Mouse (Mus musculus) ES-Bruce4 (cell line): ENCODE measurements around the gene Wnk2. TPM values are rescaled to one million over a fixed set of nuclear protein-coding genes. Genes with fewer than 3 reads are reported as not detected.

ENCODE experiments used
- H3K27ac ChIP-seq: 2 replicates; pipeline ENCODE4 v1.5.1; 2012; ENCODE audit warnings: low read length, inconsistent platforms; ENCODE audit not compliant: insufficient read depth
- H3K27me3 ChIP-seq: 2 replicates; pipeline ENCODE4 v1.6.1; 2012; ENCODE audit warnings: mild to moderate bottlenecking, low read length, inconsistent platforms; ENCODE audit not compliant: control insufficient read depth, poor library complexity, insufficient read depth, severe bottlenecking
- H3K36me3 ChIP-seq: 2 replicates; pipeline ENCODE4 v1.6.1; 2012; ENCODE audit warnings: inconsistent platforms, mild to moderate bottlenecking, low read length, moderate library complexity; ENCODE audit not compliant: control insufficient read depth, poor library complexity, insufficient read depth, severe bottlenecking
- H3K4me1 ChIP-seq: one replicate; pipeline ENCODE4 v1.8.1; 2011; ENCODE audit warnings: low read length; ENCODE audit not compliant: control insufficient read depth, insufficient read depth
- H3K4me3 ChIP-seq: 2 replicates; pipeline ENCODE4 v1.5.1; 2011; ENCODE audit warnings: low read depth, mild to moderate bottlenecking, low read length
- H3K9ac ChIP-seq: 2 replicates; pipeline ENCODE4 v1.6.1; 2012; ENCODE audit warnings: low read depth, mild to moderate bottlenecking, inconsistent platforms; ENCODE audit not compliant: poor library complexity, severe bottlenecking
- H3K9me3 ChIP-seq: replicated peaks from 2 replicates; pipeline ENCODE4 v1.6.1; 2012; ENCODE audit warnings: mild to moderate bottlenecking, low read length, inconsistent platforms; ENCODE audit not compliant: control insufficient read depth, poor library complexity, insufficient read depth, severe bottlenecking
- CTCF ChIP-seq: IDR thresholded peaks from one replicate; pipeline ENCODE4 v1.8.1; 2011; ENCODE audit warnings: low read depth, low read length
- EP300 ChIP-seq: IDR thresholded peaks from 2 replicates; pipeline ENCODE4 v1.6.1; 2011; ENCODE audit warnings: low read depth, low read length; ENCODE audit not compliant: insufficient read depth
- POLR2A ChIP-seq: IDR thresholded peaks from one replicate; pipeline ENCODE4 v1.8.1; 2011; ENCODE audit warnings: low read length; ENCODE audit not compliant: insufficient read depth
- polyA plus RNA-seq: library from polyadenylated mRNA; stranded (reverse); fragments of >200 nt; gene quantifications from 2 replicates; pipeline ENCODE4 v1.2.4, GENCODE M21; 2011; ENCODE audit warnings: low read depth; ENCODE audit not compliant: missing spikeins, insufficient read depth, insufficient read length

Gene Wnk2
- polyA plus RNA-seq, 1 experiment: 7.9 TPM

DNA sequence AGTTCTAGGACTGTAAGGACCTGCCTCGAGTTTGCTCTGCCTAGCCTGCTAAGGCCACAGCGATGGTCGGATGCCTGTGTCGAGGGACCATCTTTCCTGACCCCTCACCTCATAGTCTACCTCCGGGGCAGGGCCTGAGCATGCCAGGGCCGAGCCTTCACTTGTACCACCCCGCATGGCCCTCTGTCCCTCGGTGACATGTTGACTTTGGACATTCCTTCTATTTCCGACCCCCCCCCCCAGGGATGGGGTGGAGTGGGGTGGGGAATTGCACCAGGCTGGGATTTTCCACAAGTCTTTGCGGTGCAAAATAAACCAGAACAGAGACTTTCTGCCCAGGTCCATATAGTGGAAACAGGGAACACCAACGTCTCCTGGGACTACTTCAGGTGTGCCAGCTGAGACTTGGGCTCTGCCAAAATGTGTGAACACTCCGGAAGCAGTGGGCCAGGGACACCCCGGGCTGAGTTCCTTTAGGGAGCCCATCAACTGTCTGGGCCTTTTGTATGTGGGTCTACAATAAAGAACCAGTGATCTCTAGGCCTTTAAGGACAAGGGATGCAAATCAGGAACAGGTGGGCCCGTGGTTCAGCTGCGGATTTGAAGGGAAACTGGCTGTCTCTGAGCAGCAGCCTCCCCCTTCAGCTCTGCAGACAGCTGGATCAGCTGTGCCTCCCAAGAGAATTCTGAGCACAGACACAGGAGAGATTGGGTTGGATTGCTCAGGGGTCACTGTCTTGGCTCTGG lies 40.6 kb upstream of the Wnk2 start:
- H3K36me3 ChIP-seq: no peaks in the 10 kb centered on the region
- peaks cover 2% of the 10 kb centered on the region for H3K4me1 ChIP-seq
- H3K9me3 ChIP-seq: no peaks in the 10 kb centered on the region
- no peak overlapping the region for H3K27ac ChIP-seq
- H3K27me3 ChIP-seq: no peaks in the 10 kb centered on the region
- H3K9ac ChIP-seq: peak overlapping the region; percentile 86
- H3K4me3 ChIP-seq: peak overlapping the region; percentile 68
- 0 out of 2 replicates have a peak, but pooled peaks have one; percentile 8 for TF ChIP-seq EP300
- TF ChIP-seq POLR2A: no peak

DNA sequence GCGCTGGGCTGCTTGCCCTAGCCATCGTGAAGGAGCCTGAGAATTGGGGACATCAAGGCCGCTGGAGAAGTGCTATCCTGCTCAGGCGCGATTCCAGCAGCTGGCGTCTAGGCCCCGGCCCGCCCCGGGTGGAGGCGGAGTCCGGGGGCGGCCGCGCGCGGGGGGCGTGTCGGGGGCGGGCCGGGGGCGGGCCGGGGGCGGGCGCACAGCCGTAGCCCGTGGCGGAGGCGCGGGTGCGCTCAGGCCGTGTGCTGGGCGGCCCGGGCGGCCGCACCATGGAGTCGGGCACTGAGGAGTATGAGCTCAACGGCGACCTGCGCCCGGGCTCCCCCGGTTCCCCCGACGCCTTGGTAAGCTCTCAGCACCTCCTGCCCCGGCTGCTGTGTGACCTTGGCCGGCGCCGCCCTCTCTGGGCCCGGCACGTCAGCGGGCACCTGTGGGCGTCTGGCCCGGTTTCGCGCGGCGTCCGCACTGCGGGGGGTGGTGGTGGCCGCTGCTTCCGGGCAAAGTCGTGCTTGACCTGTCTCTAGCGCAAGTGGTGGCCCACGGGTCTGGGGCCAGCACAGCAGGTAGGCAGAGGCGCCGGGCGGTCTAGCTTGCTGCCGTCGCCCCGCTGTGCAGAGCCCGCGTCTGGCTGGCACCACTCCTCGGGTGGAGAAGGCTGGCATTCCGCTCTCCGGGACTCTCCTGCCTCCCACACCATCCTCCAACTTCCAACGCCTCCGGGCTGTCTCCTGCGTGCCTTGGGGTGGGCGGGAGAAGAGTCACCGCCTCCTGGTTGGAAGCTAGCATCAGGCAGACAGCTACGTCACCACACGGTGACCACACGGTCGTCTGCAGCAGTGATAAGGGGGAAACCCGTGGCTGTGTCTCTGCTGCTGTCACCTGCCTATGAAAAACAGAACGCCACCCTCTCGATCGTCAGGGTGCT lies 39.7 kb upstream of the Wnk2 start, which contains the start of gene Ninj1:
TSS of gene Ninj1 (plus strand) at position 198 of the 931 bp plus-strand sequence.
- peaks cover 4% of the 10 kb centered on the region for H3K4me1 ChIP-seq
- no peaks in the 10 kb centered on the region for H3K9me3 ChIP-seq
- H3K27me3 ChIP-seq: no peaks in the 10 kb centered on the region
- peak within 1 kb of the TSS; percentile 68 for H3K4me3 ChIP-seq
- H3K9ac ChIP-seq: peak within 1 kb of the TSS; percentile 86
- no peak within 1 kb of the TSS for H3K27ac ChIP-seq
- TF ChIP-seq POLR2A: peak; percentile 55
- TF ChIP-seq EP300: no peak
- H3K36me3 ChIP-seq: no peaks in the 10 kb centered on the region

DNA sequence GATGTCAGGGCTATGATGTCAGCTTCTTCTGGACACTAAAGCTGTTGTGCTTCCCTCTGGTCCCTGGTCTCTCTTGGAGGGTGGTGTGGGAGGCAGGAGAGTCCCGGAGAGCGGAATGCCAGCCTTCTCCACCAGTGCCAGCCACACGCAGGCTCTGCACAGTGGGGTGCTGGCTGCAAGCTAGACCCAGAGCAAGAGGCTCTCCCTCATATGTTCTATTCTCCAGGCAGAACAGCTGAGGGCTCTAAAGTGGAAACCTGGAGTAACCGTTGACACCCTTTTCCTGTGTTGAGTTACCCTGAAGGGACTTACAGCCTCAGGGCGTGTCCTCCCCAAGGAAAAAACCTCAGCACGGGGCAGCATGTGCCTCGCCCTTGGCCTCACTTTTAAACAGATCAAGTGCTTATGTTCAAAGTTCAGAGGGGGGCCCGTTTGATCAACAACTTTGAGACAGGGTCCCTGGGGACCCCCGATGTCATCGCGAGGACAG lies 39.0 kb upstream of the Wnk2 start:
- Histone ChIP-seq H3K36me3 (no peaks in the 10 kb centered on the region), H3K9ac (peak overlapping the region; percentile 86), H3K27ac (no peak overlapping the region), H3K4me3 (peak overlapping the region; percentile 13; the same call in 1 of the 2 replicates), H3K9me3 (no peaks in the 10 kb centered on the region), H3K4me1 (peaks cover 6% of the 10 kb centered on the region), H3K27me3 (no peaks in the 10 kb centered on the region)
- no peak for TF ChIP-seq POLR2A
- no peak for TF ChIP-seq EP300
- no peak for TF ChIP-seq CTCF

DNA sequence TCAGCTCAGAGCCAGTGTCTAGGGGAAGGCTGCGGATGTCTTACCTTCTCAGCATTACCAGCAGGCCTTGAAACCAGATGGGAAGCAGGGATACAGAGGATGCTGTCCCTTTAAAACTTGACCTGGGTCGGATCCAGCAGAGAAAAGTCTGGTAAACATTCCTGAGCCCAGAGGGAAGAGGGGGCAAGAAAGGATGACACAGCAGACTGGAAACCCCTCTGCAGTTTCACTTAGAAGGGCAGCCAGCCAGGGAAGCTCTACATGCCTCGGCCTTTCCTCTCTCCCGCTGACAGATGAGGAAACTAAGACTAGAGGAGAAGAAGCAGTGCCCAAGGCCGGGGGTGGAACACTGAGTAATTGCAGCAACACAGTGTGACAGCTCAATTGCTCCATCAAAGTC lies 35.8 kb upstream of the Wnk2 start:
- Histone ChIP-seq H3K9ac (no peak overlapping the region), H3K36me3 (no peaks in the 10 kb centered on the region), H3K4me3 (no peak overlapping the region), H3K9me3 (no peaks in the 10 kb centered on the region), H3K27ac (no peak overlapping the region), H3K27me3 (no peaks in the 10 kb centered on the region), H3K4me1 (peaks cover 13% of the 10 kb centered on the region)
- no peak for TF ChIP-seq EP300
- no peak for TF ChIP-seq CTCF
- TF ChIP-seq POLR2A: no peak

DNA sequence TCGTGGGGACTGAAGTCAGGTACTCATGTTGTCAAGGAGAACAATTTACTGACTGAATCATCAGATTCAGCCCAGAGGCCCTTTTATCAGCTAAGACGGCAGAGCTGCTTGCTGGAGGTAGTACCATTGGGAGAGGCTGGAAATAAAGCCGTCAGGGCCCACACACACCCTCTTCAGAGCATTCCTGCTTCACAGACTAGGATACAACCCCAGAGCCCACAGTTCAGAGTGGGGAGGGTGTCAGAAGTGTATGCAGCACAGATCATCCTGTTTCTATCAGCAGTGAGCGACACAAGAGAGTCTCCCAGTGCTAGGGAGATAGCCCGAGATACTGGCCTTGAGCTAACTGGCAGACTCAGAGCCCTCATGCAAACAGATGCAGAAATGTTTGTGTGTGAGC lies 35.3 kb upstream of the Wnk2 start:
- Histone ChIP-seq H3K9ac (no peak overlapping the region), H3K4me3 (no peak overlapping the region), H3K4me1 (peaks cover 13% of the 10 kb centered on the region), H3K27me3 (no peaks in the 10 kb centered on the region), H3K27ac (no peak overlapping the region), H3K36me3 (no peaks in the 10 kb centered on the region), H3K9me3 (no peaks in the 10 kb centered on the region)
- TF ChIP-seq EP300 (no peak), POLR2A (no peak), CTCF (no peak)
